8 mouse cellular contexts compared by ENCODE assay signal in the genomic region with DNA sequence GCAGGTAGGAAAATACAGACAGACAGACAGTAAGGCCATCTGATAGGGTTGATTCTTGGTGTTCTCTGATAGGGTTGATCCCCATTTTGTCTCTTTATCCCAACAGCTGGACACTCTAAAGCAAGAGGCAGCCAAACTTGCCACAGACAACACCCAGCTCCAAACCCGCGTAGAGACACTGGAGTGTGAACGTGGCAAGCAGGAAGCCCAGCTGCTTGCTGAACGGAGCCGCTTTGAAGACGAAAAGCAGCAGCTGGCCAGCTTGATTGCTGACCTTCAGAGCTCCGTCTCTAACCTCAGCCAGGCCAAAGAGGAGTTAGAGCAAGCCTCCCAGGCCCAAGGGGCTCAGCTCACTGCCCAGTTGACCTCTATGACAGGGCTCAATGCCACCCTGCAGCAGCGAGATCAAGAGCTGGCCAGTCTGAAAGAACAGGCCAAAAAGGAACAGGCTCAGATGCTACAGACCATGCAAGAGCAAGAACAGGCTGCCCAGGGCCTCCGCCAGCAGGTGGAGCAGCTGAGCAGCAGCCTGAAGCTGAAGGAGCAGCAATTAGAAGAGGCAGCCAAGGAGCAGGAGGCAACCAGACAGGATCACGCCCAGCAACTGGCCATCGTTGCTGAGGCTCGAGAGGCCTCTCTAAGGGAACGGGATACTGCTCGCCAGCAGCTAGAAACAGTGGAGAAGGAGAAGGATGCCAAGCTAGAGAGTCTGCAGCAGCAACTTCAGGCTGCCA. TPM values are rescaled to one million over a fixed set of nuclear protein-coding genes. Genes with fewer than 3 reads are reported as not detected.
DNase-seq lines count a peak whose midpoint lies in the region; ATAC-seq and TF ChIP-seq lines count a peak whose summit lies in the region.

No protein-coding gene starts in this region.

- ATAC-seq in hindbrain, embryonic 12.5 days (ENCODE audit: low FRiP score) = no peak
- ATAC-seq in limb, embryonic 12.5 days (ENCODE audit: insufficient number of reproducible peaks, insufficient read depth, low FRiP score, low TSS enrichment, low read depth) = no peak

- peak; percentile 76 for DNase-seq in hindbrain, embryonic 10.5 days (ENCODE audit: low spot score)
- DNase-seq in embryo, embryonic 11 days = peak; percentile 76
- peak; percentile 79 to 92 for DNase-seq in gastrocnemius, postnatal 4 days (ENCODE audit: low spot score in 2 of 2)
- peak; percentile 88 for DNase-seq in kidney, adult 9 months
- DNase-seq in spleen, postnatal 36 days (ENCODE audit: low spot score in 2 of 2) = peak; percentile 67

- no peak overlapping the region for H3K4me2 ChIP-seq in hindbrain, embryonic 12.5 days (replicated peaks)
- H3K4me2 ChIP-seq in limb, embryonic 12.5 days = no peak overlapping the region
- H3K4me2 ChIP-seq in myocyte (ENCODE audit: low read depth) = no peak overlapping the region

- no peak overlapping the region for H3ac ChIP-seq in myocyte (ENCODE audit: control insufficient read depth, insufficient read length)

- H3K9me3 ChIP-seq in hindbrain, embryonic 10.5 days = no peaks in the 10 kb centered on the region
- H3K9me3 ChIP-seq in hindbrain, embryonic 12.5 days (replicated peaks) = no peaks in the 10 kb centered on the region
- H3K9me3 ChIP-seq in limb, embryonic 12.5 days = no peaks in the 10 kb centered on the region

- H3K4me1 ChIP-seq in hindbrain, embryonic 10.5 days (replicated peaks) = no peaks in the 10 kb centered on the region
- H3K4me1 ChIP-seq in hindbrain, embryonic 12.5 days = no peaks in the 10 kb centered on the region
- no peaks in the 10 kb centered on the region for H3K4me1 ChIP-seq in limb, embryonic 12.5 days (replicated peaks)

- H3K27me3 ChIP-seq in hindbrain, embryonic 10.5 days (ENCODE audit: insufficient read depth, poor library complexity, severe bottlenecking) = no peaks in the 10 kb centered on the region
- H3K27me3 ChIP-seq in hindbrain, embryonic 12.5 days = no peaks in the 10 kb centered on the region
- no peaks in the 10 kb centered on the region for H3K27me3 ChIP-seq in limb, embryonic 12.5 days
- no peaks in the 10 kb centered on the region for H3K27me3 ChIP-seq in myocyte (ENCODE audit: control insufficient read depth, insufficient read depth, insufficient read length)

- H3K79me2 ChIP-seq in myocyte (ENCODE audit: control insufficient read depth, insufficient read depth) = peaks cover 2% of the 10 kb centered on the region

- TF ChIP-seq POLR2A in myocyte (IDR thresholded peaks at IDR 0.05; ENCODE audit: insufficient read length, low read depth) = no peak

- WGBS in hindbrain, embryonic 10.5 days = 76% methylated on average over 14 of the region's 14 CpGs
- 73% methylated on average over 14 of the region's 14 CpGs for WGBS in hindbrain, embryonic 12.5 days
- WGBS in limb, embryonic 12.5 days = 65% methylated on average over 14 of the region's 14 CpGs

- H3K36me3 ChIP-seq in hindbrain, embryonic 10.5 days = peaks cover 100% of the 10 kb centered on the region
- H3K36me3 ChIP-seq in hindbrain, embryonic 12.5 days = peaks cover 99% of the 10 kb centered on the region
- peaks cover 100% of the 10 kb centered on the region for H3K36me3 ChIP-seq in limb, embryonic 12.5 days
- H3K36me3 ChIP-seq in myocyte (ENCODE audit: control insufficient read depth, insufficient read depth) = peaks cover 33% of the 10 kb centered on the region

- H3K27ac ChIP-seq in hindbrain, embryonic 10.5 days = no peak overlapping the region
- no peak overlapping the region for H3K27ac ChIP-seq in hindbrain, embryonic 12.5 days
- H3K27ac ChIP-seq in limb, embryonic 12.5 days = peak overlapping the region; percentile 66; the same call in 1 of the 2 replicates

- no peak overlapping the region for H3K9ac ChIP-seq in hindbrain, embryonic 12.5 days
- no peak overlapping the region for H3K9ac ChIP-seq in limb, embryonic 12.5 days (replicated peaks)

- no peak overlapping the region for H3K4me3 ChIP-seq in hindbrain, embryonic 10.5 days
- H3K4me3 ChIP-seq in hindbrain, embryonic 12.5 days = no peak overlapping the region
- H3K4me3 ChIP-seq in limb, embryonic 12.5 days (replicated peaks) = no peak overlapping the region
- H3K4me3 ChIP-seq in myocyte = no peak overlapping the region

TF ChIP-seq in myocyte, 11 proteins besides CTCF, POLR2A, EP300 and RAD21:
- TF ChIP-seq TCF3 (IDR thresholded peaks at IDR 0.05; ENCODE audit: insufficient read length, low read depth) = no peak
- no peak for TF ChIP-seq CEBPB (IDR thresholded peaks at IDR 0.05; ENCODE audit: insufficient read depth, poor library complexity, severe bottlenecking)
- no peak for TF ChIP-seq USF1 (IDR thresholded peaks at IDR 0.05; ENCODE audit: low read depth)
- peak in 2 of 3 experiments; percentile 16 to 50 for TF ChIP-seq MYOG (IDR thresholded peaks at IDR 0.05; ENCODE audit: control insufficient read depth in 1 of 3, insufficient read depth in 1 of 3, insufficient read length in 2 of 3, low read depth in 2 of 3)
- TF ChIP-seq POLR2AphosphoS2 (IDR thresholded peaks at IDR 0.05; ENCODE audit: insufficient read length, low read depth) = no peak
- no peak for TF ChIP-seq E2F4 (IDR thresholded peaks at IDR 0.05; ENCODE audit: insufficient read depth)
- no peak for TF ChIP-seq MAX (IDR thresholded peaks at IDR 0.05; ENCODE audit: low read depth)
- TF ChIP-seq REST (IDR thresholded peaks at IDR 0.05; ENCODE audit: insufficient read depth, insufficient read length) = no peak
- TF ChIP-seq SRF (IDR thresholded peaks at IDR 0.05; ENCODE audit: control insufficient read depth, insufficient read length, low read depth) = no peak
- no peak for TF ChIP-seq TCF12 (IDR thresholded peaks at IDR 0.05; ENCODE audit: insufficient read depth, poor library complexity, severe bottlenecking)
- TF ChIP-seq MYOD1 (IDR thresholded peaks at IDR 0.05; ENCODE audit: control insufficient read depth in 1 of 3, insufficient read length in 2 of 3, low read depth in 2 of 3) = peak in 2 of 3 experiments; percentile 38 to 64

RNA-seq across cellular contexts. Expression of a gene that starts 20.1 kb away (rescaled TPM):
- polyA plus RNA-seq in hindbrain, embryonic 10.5 days (2016; fragmentation: Nextera tagmentation; extraction: Ambion mirVana) = 2.4 and 3.8 TPM in 2 replicates
- polyA plus RNA-seq in hindbrain, embryonic 12.5 days (2016; fragmentation: Nextera tagmentation; extraction: Ambion mirVana) = 3.9 and 5.4 TPM in 2 replicates
- total RNA-seq in gastrocnemius, postnatal 4 days (2021) = 1 to 10 TPM; 5.0 to 6.2 TPM
- polyA plus RNA-seq in limb, embryonic 12.5 days (2016; fragmentation: Nextera tagmentation; extraction: Ambion mirVana) = 3.4 and 3.7 TPM in 2 replicates
- 0.84 TPM for polyA plus RNA-seq in myocyte (2012; fragmentation: generic; extraction: Trizol)
